Mouse (Mus musculus) frontal cortex, adult (tissue): ENCODE results near the gene Manbal.

ENCODE experiments used
- ATAC-seq: cut with Nextera tagmentation; 2 replicates; pipeline ENCODE4 v1.9.2; 2017; ENCODE audit warnings: mild to moderate bottlenecking, moderate library complexity, mixed read lengths; ENCODE audit not compliant: low TSS enrichment

The Manbal gene

DNA sequence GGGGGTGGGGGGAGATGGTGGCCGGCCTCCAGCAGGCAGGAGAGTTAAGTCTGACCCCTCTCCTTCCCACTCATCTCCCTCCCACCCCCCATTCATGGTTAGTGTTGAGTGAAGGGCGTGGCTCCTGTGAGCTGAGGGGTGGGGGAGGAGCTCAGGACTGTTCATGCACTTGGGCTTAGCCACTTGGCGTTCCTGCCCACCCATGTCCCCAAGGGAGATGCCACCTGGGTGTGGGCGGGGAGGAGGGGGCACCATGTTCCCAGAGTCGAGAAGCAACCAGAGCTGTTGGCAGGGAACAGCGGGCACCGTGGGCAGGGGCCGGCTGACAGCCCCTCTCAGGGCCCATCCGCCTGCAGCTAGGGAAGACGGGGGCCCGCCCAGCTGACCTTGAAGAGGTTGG is 69.1 kb downstream of the Manbal start:
- peak; percentile 8; the same call in 1 of the 2 replicates for ATAC-seq

- ATAC-seq = no peak
Observed at GRCm38 (mm10) chr2:157437123-157437522, 69.7 kb downstream of the Manbal start.

- ATAC-seq = no peak
Observed at GRCm38 (mm10) chr2:157441363-157441762, 74.0 kb downstream of the Manbal start.
